Mouse (Mus musculus) liver, embryonic 14.5 days (tissue): ENCODE measurements around the gene Pcca. TPM values are rescaled to one million over a fixed set of nuclear protein-coding genes. Genes with fewer than 3 reads are reported as not detected.

Experiments used
- ATAC-seq: fragments of 200-750 bp; cut with Nextera tagmentation; 2 replicates; pipeline ENCODE4 v1.8.0; 2017; ENCODE audit warnings: moderate number of reproducible peaks, mild to moderate bottlenecking, moderate library complexity; ENCODE audit not compliant: insufficient read depth
- DNase-seq, 3 experiments: peaks; one replicate each; pipeline ENCODE4 v3.0.0-alpha.2; 2012 to 2013; ENCODE audit warnings: low read depth in 3 of 3, low spot score in 3 of 3
- H3K27ac ChIP-seq: fragments of 300-500 bp; sonication (generic); 2 replicates; pipeline ENCODE4 v1.5.1; 2014; ENCODE audit warnings: moderate library complexity, mild to moderate bottlenecking, control low read depth, inconsistent platforms
- H3K27me3 ChIP-seq: fragments of 300-500 bp; sonication (generic); 2 replicates; pipeline ENCODE4 v1.6.1; 2014; ENCODE audit warnings: mild to moderate bottlenecking, low read length, moderate library complexity; ENCODE audit not compliant: control insufficient read depth, insufficient read depth
- H3K36me3 ChIP-seq: fragments of 300-500 bp; sonication (generic); replicated peaks from 2 replicates; pipeline ENCODE4 v1.6.1; 2014; ENCODE audit warnings: low read depth; ENCODE audit not compliant: control insufficient read depth, insufficient read depth
- H3K4me1 ChIP-seq, 2 experiments: fragments of 200-500 bp in 1 of 2; fragments of 300-500 bp in 1 of 2; sonication (generic) in 1 of 2; replicated peaks; 2 replicates each; pipeline ENCODE4 v1.6.1; 2012 to 2014; ENCODE audit warnings: antibody characterized with exemption in 1 of 2, inconsistent platforms in 1 of 2, low read length in 1 of 2; ENCODE audit not compliant: control insufficient read depth in 2 of 2, insufficient read depth in 2 of 2
- H3K4me2 ChIP-seq: fragments of 300-500 bp; sonication (generic); 2 replicates; pipeline ENCODE4 v1.6.1; 2014; ENCODE audit warnings: low read depth, mild to moderate bottlenecking, control low read depth, moderate library complexity
- H3K4me3 ChIP-seq, 2 experiments: fragments of 200-500 bp in 1 of 2; fragments of 300-500 bp in 1 of 2; sonication (generic) in 1 of 2; 2 replicates each; pipeline ENCODE4 v1.5.1; 2012 to 2014; ENCODE audit warnings: low read depth in 2 of 2, low read length in 2 of 2, mild to moderate bottlenecking in 2 of 2, control low read depth in 1 of 2, inconsistent platforms in 1 of 2, moderate library complexity in 1 of 2; ENCODE audit not compliant: insufficient read depth in 1 of 2
- H3K9ac ChIP-seq: fragments of 300-500 bp; sonication (generic); replicated peaks from 2 replicates; pipeline ENCODE4 v1.6.1; 2014; ENCODE audit warnings: mild to moderate bottlenecking, control low read depth, moderate library complexity
- H3K9me3 ChIP-seq: fragments of 300-500 bp; sonication (generic); 2 replicates; pipeline ENCODE4 v1.6.1; 2016; ENCODE audit warnings: low read length, mixed read lengths; ENCODE audit not compliant: control insufficient read depth
- CTCF ChIP-seq: IDR thresholded peaks from 2 replicates; pipeline ENCODE4 v1.5.1; 2016; ENCODE audit warnings: antibody characterized with exemption, low read depth, control low read depth
- EP300 ChIP-seq: IDR thresholded peaks from 2 replicates; pipeline ENCODE4 v1.6.1; 2016; ENCODE audit warnings: antibody characterized with exemption, low read depth
- WGBS: fragments of 180-500 bp; shearing (Covaris S2); extraction: QIAGEN DNeasy Blood & Tissue Kit; methylation state at CpG from one replicate; pipeline ENCODE4 v1.1.7; 2014; ENCODE audit not compliant: insufficient replicate concordance; 5-methylcytosine and 5-hydroxymethylcytosine counted together
- polyA plus RNA-seq, 2 experiments: library from polyadenylated mRNA; depleted of rRNA in 1 of 2; stranded (reverse) in 1 of 2; unstranded in 1 of 2; fragments of >200 nt; fragmentation: Nextera tagmentation in 1 of 2; extraction: Ambion mirVana in 1 of 2; gene quantifications; 2 replicates each; pipeline versions ENCODE4 v1.2.1 to v1.2.3; 2012 to 2014

Gene Pcca
- polyA plus RNA-seq, 2 experiments, result 8.9 to 9.8 TPM

DNA sequence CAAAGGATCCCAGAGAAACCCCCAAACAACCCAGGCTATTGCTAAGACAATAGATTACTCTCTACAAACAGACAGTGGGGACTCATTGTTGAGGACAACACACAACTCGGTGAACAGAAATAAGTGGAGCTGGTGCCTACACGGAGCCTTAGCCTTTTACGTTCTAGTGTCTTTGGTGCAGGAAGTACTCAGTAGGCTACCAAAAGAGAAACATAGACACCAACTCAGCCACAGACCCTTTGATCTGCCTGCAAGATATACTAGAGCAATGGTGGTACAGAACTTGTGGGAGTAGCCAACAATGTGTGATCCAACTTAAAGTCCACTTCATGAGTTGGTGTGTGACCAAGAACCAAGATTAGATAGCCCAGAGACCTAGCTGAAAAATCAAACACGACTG lies 374.0 kb downstream of the Pcca start:
- no peak overlapping the region for H3K27ac ChIP-seq
- ATAC-seq, result no peak
- peaks cover 0 to 6% of the 10 kb centered on the region in 2 experiments; a peak in 1 of 4 replicates for H3K4me1 ChIP-seq
- H3K4me2 ChIP-seq, result no peak overlapping the region
- no peak for DNase-seq
- no peak for TF ChIP-seq EP300
- no peak for TF ChIP-seq CTCF
- no peaks in the 10 kb centered on the region for H3K9me3 ChIP-seq
- H3K4me3 ChIP-seq, result no peak overlapping the region
- no peak overlapping the region for H3K9ac ChIP-seq
- no peaks in the 10 kb centered on the region for H3K36me3 ChIP-seq
- whole genome bisulfite sequencing, result 79% methylated on average over 4 of the region's 4 CpGs
- no peaks in the 10 kb centered on the region for H3K27me3 ChIP-seq

GRCm38 (mm10) chr14:122909368-122910091 lies 375.4 kb downstream of the Pcca start:
- 68% methylated on average over 5 of the region's 5 CpGs for WGBS
- H3K27me3 ChIP-seq, result no peaks in the 10 kb centered on the region
- H3K9ac ChIP-seq, result no peak overlapping the region
- no peak for ATAC-seq
- TF ChIP-seq CTCF (no peak), EP300 (no peak)
- H3K4me1 ChIP-seq, result peaks cover 2 to 6% of the 10 kb centered on the region in 2 experiments; a peak in 1 of 4 replicates
- H3K9me3 ChIP-seq, result no peaks in the 10 kb centered on the region
- no peaks in the 10 kb centered on the region for H3K36me3 ChIP-seq
- no peak for DNase-seq
- H3K4me2 ChIP-seq, result no peak overlapping the region
- no peak overlapping the region for H3K4me3 ChIP-seq
- no peak overlapping the region for H3K27ac ChIP-seq

GRCm38 (mm10) chr14:122911265-122911664 lies 377.1 kb downstream of the Pcca start:
- Histone ChIP-seq H3K36me3 (no peaks in the 10 kb centered on the region), H3K4me2 (peak overlapping the region; percentile 81), H3K4me1 (peaks cover 2 to 6% of the 10 kb centered on the region in 2 experiments; a peak in 1 of 4 replicates), H3K4me3 (no peak overlapping the region), H3K27ac (no peak overlapping the region), H3K9ac (no peak overlapping the region), H3K27me3 (no peaks in the 10 kb centered on the region), H3K9me3 (no peaks in the 10 kb centered on the region)
- TF ChIP-seq CTCF (no peak), EP300 (no peak)
- ATAC-seq (no peak), DNase-seq (no peak)

DNA sequence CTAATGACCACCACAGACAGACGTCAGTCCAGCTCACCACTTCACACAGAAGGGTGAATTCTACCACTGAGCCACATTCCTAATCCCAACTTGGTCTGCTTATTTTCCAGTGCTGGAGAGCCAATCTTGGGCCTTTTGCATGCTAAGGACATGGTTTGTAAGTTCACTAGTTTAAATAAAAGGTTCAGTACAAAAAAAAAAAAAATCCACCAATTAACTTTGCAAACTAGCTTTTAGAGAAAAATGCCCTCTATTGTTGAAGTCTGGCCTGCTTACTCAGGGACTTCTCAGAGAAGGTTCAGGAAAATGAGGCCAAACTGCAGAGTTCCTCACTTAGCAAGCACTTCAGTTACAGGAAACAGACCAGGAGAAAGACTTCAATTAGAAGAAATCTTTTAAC lies 378.0 kb downstream of the Pcca start:
- H3K4me2 ChIP-seq, result peak overlapping the region; percentile 81
- no peak for DNase-seq
- peaks cover 2 to 6% of the 10 kb centered on the region in 2 experiments; a peak in 1 of 4 replicates for H3K4me1 ChIP-seq
- peak overlapping the region; percentile 73 for H3K9ac ChIP-seq
- WGBS, result 75% methylated on average over 1 of the region's 1 CpGs
- no peaks in the 10 kb centered on the region for H3K27me3 ChIP-seq
- no peak for ATAC-seq
- no peaks in the 10 kb centered on the region for H3K36me3 ChIP-seq
- no peaks in the 10 kb centered on the region for H3K9me3 ChIP-seq
- H3K4me3 ChIP-seq, result peak overlapping the region; percentile 65 to 77; a peak in 3 of 4 replicates
- H3K27ac ChIP-seq, result no peak overlapping the region
- no peak for TF ChIP-seq CTCF
- no peak for TF ChIP-seq EP300

DNA sequence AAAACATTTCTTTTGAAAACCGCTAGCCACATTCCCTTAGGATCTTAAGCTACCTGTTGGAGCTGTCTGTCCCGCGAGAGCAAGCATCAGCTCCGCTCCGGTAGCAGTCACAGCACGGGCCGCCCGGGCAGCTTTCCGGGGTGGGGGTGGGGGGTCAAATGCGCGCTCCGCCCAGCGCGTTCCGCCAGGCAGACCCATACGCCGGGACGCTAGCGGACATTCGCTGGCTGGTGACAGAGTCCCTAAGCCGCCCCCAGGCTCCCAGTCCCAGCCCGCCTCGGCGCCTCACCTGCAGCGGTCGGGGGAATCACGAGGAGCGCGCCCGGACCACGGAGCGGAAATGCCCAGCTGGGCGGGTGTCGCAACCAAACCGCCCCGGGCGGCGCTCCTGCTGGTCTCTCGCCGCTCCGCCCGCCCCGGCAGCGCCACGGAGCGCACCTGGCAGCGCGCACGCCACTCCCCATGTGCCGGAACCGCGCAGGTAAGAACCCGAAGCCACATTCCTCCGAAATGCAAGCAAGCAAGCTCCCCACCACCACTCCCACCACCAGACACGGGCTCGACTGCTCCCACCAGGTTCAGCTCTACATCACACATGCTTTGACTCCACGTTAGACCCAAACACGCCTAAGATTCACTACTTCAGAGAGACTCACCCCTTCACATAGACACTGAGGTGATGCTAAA lies 378.8 kb downstream of the Pcca start:
- TF ChIP-seq EP300 (no peak), CTCF (no peak)
- peak; percentile 30 to 41 (median 36) for DNase-seq
- peak; percentile 80 for ATAC-seq
- H3K27me3 ChIP-seq, result no peaks in the 10 kb centered on the region
- no peak overlapping the region for H3K27ac ChIP-seq
- peaks cover 2 to 6% of the 10 kb centered on the region in 2 experiments; a peak in 1 of 4 replicates for H3K4me1 ChIP-seq
- H3K9me3 ChIP-seq, result no peaks in the 10 kb centered on the region
- H3K4me3 ChIP-seq, result peak overlapping the region; percentile 65 to 77
- no peaks in the 10 kb centered on the region for H3K36me3 ChIP-seq
- H3K4me2 ChIP-seq, result peak overlapping the region; percentile 81
- WGBS, result under 1% methylated on average over 56 of the region's 58 CpGs
- peak overlapping the region; percentile 73 for H3K9ac ChIP-seq
